Mouse (Mus musculus): ENCODE results near the gene Tusc2. TPM values are rescaled to one million over a fixed set of nuclear protein-coding genes. Genes with fewer than 3 reads are reported as not detected.

The Tusc2 gene
- total and polyA plus RNA-seq, 3 experiments, result 36.2 to 48.9 TPM; not detected in 1

GRCm38 (mm10) chr9:107609433-107609830 is 46.4 kb downstream of the Tusc2 start:
- peaks cover 3 to 23% of the 10 kb centered on the region in 2 experiments; a peak in 3 of 4 replicates for H3K4me1 ChIP-seq (ENCODE audit: control insufficient read depth in 1 of 2, insufficient read depth in 2 of 2, low read length in 2 of 2)

GRCm38 (mm10) chr9:107611456-107612190 is 48.6 kb downstream of the Tusc2 start:
- Histone ChIP-seq H3K4me1 (ENCODE audit: control insufficient read depth in 1 of 2, insufficient read depth in 2 of 2, low read length in 2 of 2) (peaks cover 3 to 23% of the 10 kb centered on the region in 2 experiments; a peak in 3 of 4 replicates), H3K36me3 (ENCODE audit: control insufficient read depth in 1 of 2, insufficient read depth in 2 of 2, low read length in 2 of 2) (peaks cover 0 to 11% of the 10 kb centered on the region in 2 experiments; a peak in 3 of 4 replicates), H3K9me3 (replicated peaks; ENCODE audit: insufficient read depth, low read length) (no peaks in the 10 kb centered on the region), H3K79me2 (ENCODE audit: control insufficient read depth, insufficient read depth, low read length, poor library complexity) (peaks cover 2% of the 10 kb centered on the region; the same call in 1 of the 2 replicates), H3K27ac (ENCODE audit: control insufficient read depth, low read depth, low read length) (no peak overlapping the region), H3K27me3 (ENCODE audit: control insufficient read depth in 1 of 2, insufficient read depth in 2 of 2, low read length in 2 of 2) (no peaks in the 10 kb centered on the region), H3K4me3 (ENCODE audit: control insufficient read depth in 1 of 2, insufficient read depth in 1 of 2, low read depth in 2 of 2, low read length in 2 of 2) (peak overlapping the region; percentile 65 to 85), H3K9ac (ENCODE audit: control insufficient read depth, low read depth, low read length, poor library complexity, severe bottlenecking) (peak overlapping the region; percentile 84)
- TF ChIP-seq ELF1 (IDR thresholded peaks at IDR 0.05; ENCODE audit: low read depth, low read length) (no peak), HCFC1 (IDR thresholded peaks at IDR 0.05; ENCODE audit: low read depth, low read length) (no peak), UBTF (IDR thresholded peaks at IDR 0.05; ENCODE audit: borderline replicate concordance, insufficient read depth, low read depth, low read length) (0 out of 2 replicates have a peak, but pooled peaks have one; percentile 1)
- DNase-seq (ENCODE audit: low read depth, low spot score), result peak; percentile 34

More at GRCm38 (mm10) chr9:107609433-107609830, 46.4 kb downstream of the Tusc2 start:
- no peak for TF ChIP-seq ZKSCAN1 (IDR thresholded peaks at IDR 0.05; ENCODE audit: low read depth, low read length)
- TF ChIP-seq MAZ (IDR thresholded peaks at IDR 0.05; ENCODE audit: low read depth, low read length), result no peak
- no peak for TF ChIP-seq MXI1 (IDR thresholded peaks at IDR 0.05; ENCODE audit: low read depth, low read length)
- no peak for TF ChIP-seq MEF2A (IDR thresholded peaks at IDR 0.05; ENCODE audit: extremely low read depth, insufficient replicate concordance, low read depth, low read length, poor library complexity, severe bottlenecking)
- TF ChIP-seq MAFK (IDR thresholded peaks at IDR 0.05; ENCODE audit: borderline replicate concordance, low read depth, low read length), result no peak
- no peak for TF ChIP-seq GABPA (IDR thresholded peaks at IDR 0.05; ENCODE audit: low read depth, low read length)
- no peak for TF ChIP-seq KAT2A (conservative IDR thresholded peaks at IDR 0.05; ENCODE audit: low read depth, low read length)
- TF ChIP-seq NELFE (IDR thresholded peaks at IDR 0.05; ENCODE audit: low read depth, low read length), result no peak
- TF ChIP-seq CHD2 (IDR thresholded peaks at IDR 0.05; ENCODE audit: low read length), result no peak
- no peak for TF ChIP-seq MYC (IDR thresholded peaks at IDR 0.05; ENCODE audit: low read depth, low read length)
- no peak for TF ChIP-seq NRF1 (IDR thresholded peaks at IDR 0.05; ENCODE audit: insufficient read depth, low read depth, low read length, poor library complexity, severe bottlenecking)
- TF ChIP-seq CTCF (IDR thresholded peaks at IDR 0.05 in 2 of 3, conservative IDR thresholded peaks at IDR 0.05 in 1 of 3; ENCODE audit: control insufficient read depth in 1 of 3, insufficient read depth in 1 of 3, low read depth in 2 of 3, low read length in 3 of 3, poor library complexity in 1 of 3, severe bottlenecking in 1 of 3), result no peak
- no peak for DNase-seq (ENCODE audit: low read depth, low spot score)
- Histone ChIP-seq H3K9ac (ENCODE audit: control insufficient read depth, low read depth, low read length, poor library complexity, severe bottlenecking) (no peak overlapping the region), H3K36me3 (ENCODE audit: control insufficient read depth in 1 of 2, insufficient read depth in 2 of 2, low read length in 2 of 2) (peaks cover 0 to 11% of the 10 kb centered on the region in 2 experiments; a peak in 2 of 4 replicates), H3K27me3 (ENCODE audit: control insufficient read depth in 1 of 2, insufficient read depth in 2 of 2, low read length in 2 of 2) (no peaks in the 10 kb centered on the region), H3K4me3 (ENCODE audit: control insufficient read depth in 1 of 2, insufficient read depth in 1 of 2, low read depth in 2 of 2, low read length in 2 of 2) (no peak overlapping the region), H3K79me2 (ENCODE audit: control insufficient read depth, insufficient read depth, low read length, poor library complexity) (peaks cover 2% of the 10 kb centered on the region; the same call in 1 of the 2 replicates), H3K27ac (ENCODE audit: control insufficient read depth, low read depth, low read length) (no peak overlapping the region), H3K9me3 (replicated peaks; ENCODE audit: insufficient read depth, low read length) (no peaks in the 10 kb centered on the region)

All from MEL (cell line).